Comparison of ENCODE assay signal across 15 mouse cellular contexts in genomic region chr3:108689979-108690378, GRCm38 (mm10). TPM values are rescaled to one million over a fixed set of nuclear protein-coding genes. Genes with fewer than 3 reads are reported as not detected.
DNase-seq lines count a peak whose midpoint lies in the region; ATAC-seq and TF ChIP-seq lines count a peak whose summit lies in the region.
"Had no signal": no experiment of that assay in that cellular context is flagged by ENCODE, and none has a peak within 500 bp of the region (broad histone marks: within the 10 kb centered on the region; RNA-seq: fewer than 3 reads in every experiment).

No protein-coding gene starts in this region.

- no peak overlapping the region for H3K4me2 ChIP-seq in forebrain, embryonic 12.5 days
- no peak overlapping the region for H3K4me2 ChIP-seq in forebrain, embryonic 15.5 days (replicated peaks)
- H3K4me2 ChIP-seq in lung, postnatal 0 days (replicated peaks; ENCODE audit: low read depth, low read length), result no peak overlapping the region
- H3K4me2 ChIP-seq in embryonic facial prominence, embryonic 14.5 days (ENCODE audit: low read depth, low read length), result no peak overlapping the region
- peak overlapping the region; percentile 7 for H3K4me2 ChIP-seq in myocyte (ENCODE audit: low read depth)
- H3K4me2 ChIP-seq: midbrain, embryonic 11.5 days had no signal

- TF ChIP-seq CTCF in lung, postnatal 0 days (IDR thresholded peaks at IDR 0.05), result no peak

- TF ChIP-seq EP300 in lung, postnatal 0 days (IDR thresholded peaks at IDR 0.05), result no peak

- DNase-seq in lung, postnatal 0 days (ENCODE audit: low spot score), result peak; percentile 67
- DNase-seq in lung, adult 18-20 months, result no peak
- DNase-seq in embryonic facial prominence, embryonic 14.5 days (ENCODE audit: low spot score), result peak; percentile 86
- DNase-seq in left cerebral cortex, postnatal 36 days (ENCODE audit: low spot score in 2 of 2), result no peak
- no peak for DNase-seq in spleen, postnatal 36 days (ENCODE audit: low spot score in 2 of 2)
- DNase-seq: cerebellum, postnatal 25 days; kidney, adult 2 months; right cerebral cortex, postnatal 14 days had no signal

- no peaks in the 10 kb centered on the region for H3K27me3 ChIP-seq in forebrain, embryonic 12.5 days
- no peaks in the 10 kb centered on the region for H3K27me3 ChIP-seq in forebrain, embryonic 15.5 days
- no peaks in the 10 kb centered on the region for H3K27me3 ChIP-seq in lung, postnatal 0 days (replicated peaks; ENCODE audit: insufficient read depth, low read length)
- no peaks in the 10 kb centered on the region for H3K27me3 ChIP-seq in embryonic facial prominence, embryonic 14.5 days (replicated peaks; ENCODE audit: control insufficient read depth, insufficient read depth, low read length)
- no peaks in the 10 kb centered on the region for H3K27me3 ChIP-seq in myocyte (ENCODE audit: control insufficient read depth, insufficient read depth, insufficient read length)

- peaks cover 65% of the 10 kb centered on the region for H3K36me3 ChIP-seq in forebrain, embryonic 12.5 days (replicated peaks)
- H3K36me3 ChIP-seq in forebrain, embryonic 15.5 days, result peaks cover 20% of the 10 kb centered on the region
- H3K36me3 ChIP-seq in lung, postnatal 0 days (ENCODE audit: insufficient read depth, low read length), result no peaks in the 10 kb centered on the region
- H3K36me3 ChIP-seq in embryonic facial prominence, embryonic 14.5 days (ENCODE audit: control insufficient read depth, insufficient read depth, low read length), result peaks cover 63% of the 10 kb centered on the region
- peaks cover 24% of the 10 kb centered on the region for H3K36me3 ChIP-seq in myocyte (ENCODE audit: control insufficient read depth, insufficient read depth)

- H3K4me3 ChIP-seq in forebrain, embryonic 12.5 days (replicated peaks), result no peak overlapping the region
- no peak overlapping the region for H3K4me3 ChIP-seq in forebrain, embryonic 15.5 days
- H3K4me3 ChIP-seq in lung, postnatal 0 days (ENCODE audit: low read depth, low read length), result no peak overlapping the region
- no peak overlapping the region for H3K4me3 ChIP-seq in embryonic facial prominence, embryonic 14.5 days (ENCODE audit: low read depth, low read length)
- no peak overlapping the region for H3K4me3 ChIP-seq in myocyte

- no peaks in the 10 kb centered on the region for H3K79me2 ChIP-seq in myocyte (ENCODE audit: control insufficient read depth, insufficient read depth)

- intact Hi-C loops in left cerebral cortex, postnatal 36 days (cut with DNase I), result no loop called here

- ATAC-seq in forebrain, embryonic 12.5 days (ENCODE audit: low FRiP score), result no peak
- no peak for ATAC-seq in forebrain, embryonic 15.5 days (replicated peaks)
- peak; percentile 56 for ATAC-seq in lung, postnatal 0 days
- ATAC-seq in embryonic facial prominence, embryonic 14.5 days (ENCODE audit: low read depth), result peak; percentile 85
- ATAC-seq: hindbrain, postnatal 0 days had no signal

- H3K4me1 ChIP-seq in forebrain, embryonic 12.5 days, result no peaks in the 10 kb centered on the region
- 0 out of 2 replicates have a peak, but pooled peaks cover 7% of the 10 kb centered on the region for H3K4me1 ChIP-seq in forebrain, embryonic 15.5 days
- no peaks in the 10 kb centered on the region for H3K4me1 ChIP-seq in lung, postnatal 0 days (ENCODE audit: insufficient read depth, low read depth, low read length)
- peaks cover 18% of the 10 kb centered on the region for H3K4me1 ChIP-seq in embryonic facial prominence, embryonic 14.5 days (ENCODE audit: control insufficient read depth, insufficient read depth, low read length)

- H3K9ac ChIP-seq in forebrain, embryonic 12.5 days, result no peak overlapping the region
- no peak overlapping the region for H3K9ac ChIP-seq in forebrain, embryonic 15.5 days (replicated peaks)
- no peak overlapping the region for H3K9ac ChIP-seq in lung, postnatal 0 days (replicated peaks; ENCODE audit: low read depth)
- H3K9ac ChIP-seq in embryonic facial prominence, embryonic 14.5 days (ENCODE audit: low read depth, low read length), result no peak overlapping the region

- 0 out of 2 replicates have a peak overlapping the region, but pooled peaks have one; percentile 25 for H3K27ac ChIP-seq in forebrain, embryonic 12.5 days
- no peak overlapping the region for H3K27ac ChIP-seq in forebrain, embryonic 15.5 days (replicated peaks)
- H3K27ac ChIP-seq in lung, postnatal 0 days (ENCODE audit: low read length), result no peak overlapping the region
- H3K27ac ChIP-seq in embryonic facial prominence, embryonic 14.5 days (replicated peaks; ENCODE audit: low read depth, low read length), result peak overlapping the region; percentile 74
- H3K27ac ChIP-seq: hindbrain, postnatal 0 days had no signal

- H3K9me3 ChIP-seq in forebrain, embryonic 12.5 days, result no peaks in the 10 kb centered on the region
- H3K9me3 ChIP-seq in forebrain, embryonic 15.5 days, result no peaks in the 10 kb centered on the region
- H3K9me3 ChIP-seq in lung, postnatal 0 days (ENCODE audit: low read length), result no peaks in the 10 kb centered on the region
- no peaks in the 10 kb centered on the region for H3K9me3 ChIP-seq in embryonic facial prominence, embryonic 14.5 days (ENCODE audit: control insufficient read depth, low read length)

- no peak for TF ChIP-seq POLR2A in myocyte (IDR thresholded peaks at IDR 0.05; ENCODE audit: insufficient read length, low read depth)

- no peak overlapping the region for H3ac ChIP-seq in myocyte (ENCODE audit: control insufficient read depth, insufficient read length)

- WGBS in forebrain, embryonic 12.5 days, result 76% methylated on average over 4 of the region's 4 CpGs
- 56% methylated on average over 4 of the region's 4 CpGs for WGBS in forebrain, embryonic 15.5 days
- 53% methylated on average over 4 of the region's 4 CpGs for WGBS in lung, postnatal 0 days
- 22% methylated on average over 4 of the region's 4 CpGs for WGBS in embryonic facial prominence, embryonic 14.5 days

TF ChIP-seq in myocyte, 11 proteins besides CTCF, POLR2A, EP300 and RAD21:
- TF ChIP-seq POLR2AphosphoS2 (IDR thresholded peaks at IDR 0.05; ENCODE audit: insufficient read length, low read depth), result no peak
- peak; percentile 51 for TF ChIP-seq USF1 (IDR thresholded peaks at IDR 0.05; ENCODE audit: low read depth)

RNA-seq across cellular contexts. Expression of gene Gpsm2, which starts 32.1 kb away (rescaled TPM):
- 103 and 110 TPM in 2 replicates for polyA plus RNA-seq in forebrain, embryonic 12.5 days (2016; fragmentation: Nextera tagmentation; extraction: Ambion mirVana)
- 38.6 and 43.3 TPM in 2 replicates for polyA plus RNA-seq in forebrain, embryonic 15.5 days (2015; fragmentation: Nextera tagmentation; extraction: Ambion mirVana)
- polyA plus RNA-seq in lung, postnatal 0 days (2015; fragmentation: Nextera tagmentation; extraction: Ambion mirVana), result 22.9 and 23.7 TPM in 2 replicates
- 69.5 and 85.1 TPM in 2 replicates for polyA plus RNA-seq in embryonic facial prominence, embryonic 14.5 days (2014; fragmentation: Nextera tagmentation; extraction: Ambion mirVana)
- polyA plus RNA-seq in myocyte (2012; fragmentation: generic; extraction: Trizol), result 16.4 TPM
- 10 to 100 TPM; 12.7 to 15.3 TPM for total RNA-seq in left cerebral cortex, postnatal 36 days (2021)

RNA-seq across cellular contexts. Expression of gene Clcc1, which starts 36.3 kb away (rescaled TPM):
- 65.5 and 71.0 TPM in 2 replicates for polyA plus RNA-seq in forebrain, embryonic 12.5 days (2016; fragmentation: Nextera tagmentation; extraction: Ambion mirVana)
- 49.6 and 56.9 TPM in 2 replicates for polyA plus RNA-seq in forebrain, embryonic 15.5 days (2015; fragmentation: Nextera tagmentation; extraction: Ambion mirVana)
- 63.6 and 65.2 TPM in 2 replicates for polyA plus RNA-seq in lung, postnatal 0 days (2015; fragmentation: Nextera tagmentation; extraction: Ambion mirVana)
- 67.4 and 79.9 TPM in 2 replicates for polyA plus RNA-seq in embryonic facial prominence, embryonic 14.5 days (2014; fragmentation: Nextera tagmentation; extraction: Ambion mirVana)
- polyA plus RNA-seq in myocyte (2012; fragmentation: generic; extraction: Trizol), result 21.8 TPM
- total RNA-seq in left cerebral cortex, postnatal 36 days (2021), result 10 to 100 TPM; 29.9 to 33.1 TPM

RNA-seq across cellular contexts. Expression of gene Aknad1, which starts 49.5 kb away (rescaled TPM):
- 0.04 TPM in 1 of 2 replicates, not detected in the other for polyA plus RNA-seq in forebrain, embryonic 12.5 days (2016; fragmentation: Nextera tagmentation; extraction: Ambion mirVana)
- polyA plus RNA-seq in forebrain, embryonic 15.5 days (2015; fragmentation: Nextera tagmentation; extraction: Ambion mirVana), result not detected in 2 replicates
- 0.10 and 0.21 TPM in 2 replicates for polyA plus RNA-seq in lung, postnatal 0 days (2015; fragmentation: Nextera tagmentation; extraction: Ambion mirVana)
- 0.92 and 1.5 TPM in 2 replicates for polyA plus RNA-seq in embryonic facial prominence, embryonic 14.5 days (2014; fragmentation: Nextera tagmentation; extraction: Ambion mirVana)
- polyA plus RNA-seq in myocyte (2012; fragmentation: generic; extraction: Trizol), result 2.9 TPM
- not detected for total RNA-seq in left cerebral cortex, postnatal 36 days (2021)
- total RNA-seq: heart, postnatal 25 days; hindbrain, postnatal 0 days; MEL had no signal
- polyA plus RNA-seq: hindbrain, postnatal 0 days; kidney, adult 2 months; midbrain, embryonic 11.5 days had no signal

Comparison
In these comparisons a context has a peak if more than half of its experiments do, and no peak if none do; other contexts are left out.
1. H3K27ac ChIP-seq: peak in forebrain, embryonic 12.5 days (single experiment) and embryonic facial prominence, embryonic 14.5 days (single experiment); none in forebrain, embryonic 15.5 days (single experiment) and lung, postnatal 0 days (single experiment).
2. DNase-seq: peak in lung, postnatal 0 days (single experiment) and embryonic facial prominence, embryonic 14.5 days (single experiment); none in lung, adult 18-20 months (0 of 2), left cerebral cortex, postnatal 36 days (0 of 2) and spleen, postnatal 36 days (0 of 2).
3. ATAC-seq: peak in lung, postnatal 0 days (single experiment) and embryonic facial prominence, embryonic 14.5 days (single experiment); none in forebrain, embryonic 12.5 days (single experiment) and forebrain, embryonic 15.5 days (single experiment).